Mouse (Mus musculus): ENCODE data around the gene Tex19.2. TPM values are rescaled to one million over a fixed set of nuclear protein-coding genes. Genes with fewer than 3 reads are reported as not detected.

The Tex19.2 gene
- total RNA-seq, 2 experiments from 2014 or later: not detected

Other genes starting within 250 kb of the Tex19.2 start
- gene Ccdc57, start 185.8 kb downstream of the Tex19.2 start, total RNA-seq (2021): 1 to 10 TPM; 2.8 to 2.9 TPM
- gene Slc16a3, start 170.2 kb downstream of the Tex19.2 start, total RNA-seq (2021): 100 to 1,000 TPM; 313 to 418 TPM
- gene Csnk1d, start 127.3 kb downstream of the Tex19.2 start, total RNA-seq (2021): 10 to 100 TPM; 45.8 to 52.6 TPM
- gene Cd7, start 79.3 kb downstream of the Tex19.2 start, total RNA-seq (2021): not detected
- gene Sectm1b, start 55.1 kb downstream of the Tex19.2 start, total RNA-seq (2021): not detected
- gene Sectm1a, start 37.5 kb downstream of the Tex19.2 start, total RNA-seq (2021): not detected
- gene Tex19.1, start 27.5 kb upstream of the Tex19.2 start, total RNA-seq (2021): not detected
- 1 to 10 TPM in 1 of 2 experiments, under 1 TPM in 1; 0.35 to 1.1 TPM for gene Uts2r, start 41.6 kb upstream of the Tex19.2 start, total RNA-seq (2021)
- 1 to 10 TPM; 4.8 to 6.9 TPM for gene Hexdc, start 85.8 kb upstream of the Tex19.2 start, total RNA-seq (2021)
- 10 to 100 TPM; 11.5 to 11.6 TPM for gene Ogfod3, start 86.0 kb upstream of the Tex19.2 start, total RNA-seq (2021)
- 1 to 10 TPM; 3.0 to 3.6 TPM for gene Cybc1, start 110.6 kb upstream of the Tex19.2 start, total RNA-seq (2021)
- gene Narf, start 118.6 kb upstream of the Tex19.2 start, total RNA-seq (2021): 10 to 100 TPM; 78.0 to 90.7 TPM
- gene Foxk2, start 141.3 kb upstream of the Tex19.2 start, total RNA-seq (2021): 10 to 100 TPM; 20.1 to 27.1 TPM
- 10 to 100 TPM; 17.9 to 18.4 TPM for gene Wdr45b, start 235.8 kb upstream of the Tex19.2 start, total RNA-seq (2021)